Mouse (Mus musculus) brain, embryonic 14.5 days (tissue): ENCODE data around the gene Trim56.

ENCODE experiments used
- CTCF ChIP-seq: fragments of 200-500 bp; IDR thresholded peaks from 2 replicates; pipeline ENCODE4 v1.5.1; 2012; ENCODE audit warnings: inconsistent platforms, mild to moderate bottlenecking, moderate library complexity, borderline replicate concordance; ENCODE audit not compliant: insufficient read depth, insufficient read length; ENCODE audit errors: extremely low read depth
- POLR2A ChIP-seq: fragments of 200-500 bp; IDR thresholded peaks from 2 replicates; pipeline ENCODE4 v1.6.1; 2012; ENCODE audit warnings: mild to moderate bottlenecking, inconsistent platforms, borderline replicate concordance; ENCODE audit not compliant: poor library complexity, insufficient read depth, insufficient read length, severe bottlenecking; ENCODE audit errors: extremely low read depth

DNA sequence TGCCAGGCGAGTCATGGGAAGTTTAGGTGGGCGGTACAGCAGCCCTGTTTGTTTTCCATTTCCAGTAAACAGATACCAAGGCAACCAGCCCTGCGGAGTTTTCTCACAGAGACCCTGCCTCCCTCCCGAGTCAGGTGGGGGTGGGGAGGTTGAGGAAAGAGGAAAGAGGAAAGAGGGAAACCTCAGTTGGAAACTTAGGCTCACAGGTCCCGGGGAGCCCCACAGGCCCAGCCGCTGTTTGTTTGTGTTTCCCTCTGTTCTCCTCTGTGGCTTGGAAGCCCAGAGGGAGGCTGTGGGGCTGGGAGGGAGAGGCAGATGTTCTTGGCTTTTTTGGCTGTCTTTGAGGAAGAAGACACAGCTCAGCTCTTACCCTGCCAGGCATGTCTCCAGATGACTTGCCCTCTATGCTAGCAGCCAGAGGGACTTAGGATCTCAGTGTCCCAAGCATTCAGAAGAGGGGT is 41.8 kb downstream of the Trim56 start:
- TF ChIP-seq CTCF: no peak
- TF ChIP-seq POLR2A: no peak
